Mouse (Mus musculus) heart, adult 18-20 months (tissue): Measurements from ENCODE around the gene Spsb4. TPM values are rescaled to one million over a fixed set of nuclear protein-coding genes. Genes with fewer than 3 reads are reported as not detected.
A peak's percentile ranks its signal among the peaks of the same experiment; 100 is the strongest.

ENCODE experiments used
- DNase-seq, 2 experiments: peaks; one replicate each; pipeline ENCODE4 v3.0.0; 2021 to 2022; ENCODE audit warnings: mixed read lengths in 1 of 2
- long read RNA-seq, 2 experiments: library from polyadenylated mRNA; stranded (forward); transcript quantifications; one replicate each; pipeline ENCODE4 v2.0.0; 2021
- total RNA-seq, 2 experiments: library from RNA; stranded (reverse); gene quantifications; 2 replicates each; pipeline ENCODE4 v1.2.3; 2021

The Spsb4 gene
- total RNA-seq: 1 to 10 TPM; 2.1 to 3.9 TPM
- long read RNA-seq, experiment 1, transcript Spsb4-201 (3 exons, 2,720 nt): major isoform, 7 of 7 reads
- long read RNA-seq, experiment 1, partial matches to known transcripts: 0 of 7 reads
- long read RNA-seq, experiment 1, other reads (novel, unspliced or antisense): 0 of 7 reads
- long read RNA-seq, experiment 2: 0 reads

GRCm38 (mm10) chr9:97018677-97019147 is at the start of gene Spsb4:
Gene Spsb4 (minus strand): TSS chr9:97018843.
- DNase-seq: peak; percentile 79 to 84

DNA sequence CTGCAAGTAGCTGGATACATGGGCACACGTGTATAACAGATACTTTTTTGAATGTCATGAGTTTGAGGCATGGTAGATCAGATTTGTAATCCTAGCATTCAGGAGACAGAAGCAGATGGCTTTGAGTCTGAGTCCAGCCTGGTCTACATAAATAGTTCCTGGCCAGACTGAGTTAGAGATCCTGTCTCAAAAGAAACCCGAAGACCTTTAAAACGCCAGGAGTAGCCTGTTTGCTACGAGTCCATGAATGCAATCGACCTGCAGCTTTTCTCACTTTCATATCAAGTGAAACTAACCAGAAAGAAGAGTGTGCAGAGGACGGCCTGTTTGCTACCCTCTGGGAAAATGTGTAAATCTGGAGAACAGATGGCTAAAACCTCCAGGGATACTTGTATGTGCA is 49.1 kb upstream of the Spsb4 start:
- no peak for DNase-seq

- peak in 1 of 2 experiments; percentile 17 for DNase-seq
Measured at GRCm38 (mm10) chr9:97065885-97066284, 47.2 kb upstream of the Spsb4 start.

- no peak for DNase-seq
Measured at GRCm38 (mm10) chr9:97065216-97065615, 46.6 kb upstream of the Spsb4 start.

DNA sequence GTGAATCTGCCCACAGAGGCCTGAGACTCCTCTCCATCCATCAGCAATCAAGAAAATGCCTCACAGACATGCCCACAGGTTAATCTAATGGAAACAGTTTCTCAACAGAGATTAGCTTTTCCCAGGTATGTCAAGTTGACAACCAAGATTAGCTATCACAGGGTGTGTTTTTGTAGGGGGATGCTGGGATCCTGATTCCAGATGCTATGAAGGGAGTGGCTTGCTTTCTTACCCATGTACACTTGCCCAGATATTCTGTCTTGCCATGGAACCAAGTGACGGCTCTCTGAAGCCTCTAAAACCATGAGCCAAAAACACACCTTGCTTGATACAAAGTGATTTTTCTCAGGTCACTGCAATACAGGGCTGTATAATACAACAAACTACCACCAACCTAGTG is 45.5 kb upstream of the Spsb4 start:
- DNase-seq: no peak

- no peak for DNase-seq
Measured at GRCm38 (mm10) chr9:97061696-97062095, 43.1 kb upstream of the Spsb4 start.

DNA sequence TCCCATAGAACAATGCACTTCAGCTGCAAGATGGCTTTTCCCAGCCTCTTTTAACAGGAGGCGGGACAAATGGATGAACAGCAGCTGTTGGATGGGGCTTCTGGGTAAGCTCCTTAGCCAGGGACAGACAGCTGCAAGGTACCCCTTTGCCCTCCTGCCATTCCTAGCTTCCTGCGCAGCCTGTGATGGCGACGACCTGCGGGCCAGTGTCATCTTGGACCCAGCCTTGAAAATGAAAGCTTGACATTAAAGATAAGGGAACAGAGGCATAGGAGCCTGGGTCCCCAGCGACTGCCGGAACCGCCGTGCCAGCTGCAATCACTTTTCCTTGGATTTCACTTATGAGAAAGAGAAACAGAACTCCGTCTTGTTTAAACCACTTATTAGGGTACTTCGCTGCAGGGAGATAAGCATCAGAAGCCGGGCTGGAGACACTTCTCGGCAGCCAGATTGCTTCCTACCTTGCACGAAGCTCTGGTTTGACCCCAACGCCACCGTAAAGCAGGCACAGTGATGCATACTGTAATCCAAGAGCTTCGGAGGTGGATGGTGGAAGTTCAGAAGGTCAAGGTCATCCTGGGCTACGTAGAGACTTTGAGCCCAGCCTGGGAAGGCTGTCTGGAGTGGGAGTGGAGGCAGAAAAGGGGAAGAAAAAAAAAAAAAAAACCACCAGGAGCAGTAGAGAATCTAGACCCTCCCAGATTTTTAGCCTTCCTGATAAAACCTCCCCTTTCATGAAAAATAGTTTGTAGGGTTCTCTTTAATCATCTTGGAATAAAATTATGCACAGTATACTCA is 38.1 kb upstream of the Spsb4 start:
- DNase-seq: peak in 1 of 2 experiments; percentile 30

- peak in 1 of 2 experiments; percentile 7 for DNase-seq
Measured at GRCm38 (mm10) chr9:97055906-97056305, 37.3 kb upstream of the Spsb4 start.

GRCm38 (mm10) chr9:97051176-97051575 is 32.5 kb upstream of the Spsb4 start:
- DNase-seq: no peak

DNA sequence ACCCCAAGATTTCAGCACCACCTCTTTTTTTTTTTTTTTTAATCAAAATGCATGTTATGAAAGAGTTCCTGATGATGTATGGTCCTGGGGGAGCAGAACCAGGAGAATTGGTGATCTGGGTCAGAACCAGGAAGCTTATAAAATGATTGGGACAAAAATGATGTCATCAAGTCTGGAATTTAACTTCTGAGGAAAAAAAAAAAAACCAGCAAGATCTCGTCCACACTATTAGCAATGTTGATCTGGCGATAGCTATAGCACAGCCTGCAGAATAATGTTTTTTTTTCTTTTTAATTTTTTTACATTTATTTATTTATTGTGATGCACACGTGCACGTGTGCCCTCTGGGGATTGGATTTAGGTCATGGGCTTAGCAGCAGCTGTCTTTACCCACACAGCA is 27.6 kb upstream of the Spsb4 start:
- no peak for DNase-seq

DNA sequence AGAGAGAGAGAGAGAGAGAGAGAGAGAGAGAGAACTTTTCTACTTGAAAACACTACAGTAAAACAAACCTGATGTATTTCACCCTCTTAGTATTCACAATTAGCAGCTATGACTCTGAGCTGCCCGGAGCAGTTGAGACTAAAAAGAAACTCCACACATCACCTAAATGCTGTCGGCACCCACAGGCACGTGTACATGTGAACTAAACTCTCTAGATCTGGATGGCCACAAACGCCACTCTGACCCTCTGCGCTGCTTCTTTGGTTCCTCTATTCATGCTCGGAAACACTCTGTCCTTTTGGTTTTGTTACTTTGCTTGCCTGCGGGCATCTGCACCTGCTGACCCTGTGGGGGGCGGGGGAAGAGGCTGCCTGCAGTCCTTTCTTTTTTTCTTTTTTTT is 23.0 kb upstream of the Spsb4 start:
- no peak for DNase-seq

- DNase-seq: no peak
Measured at GRCm38 (mm10) chr9:97038010-97038409, 19.4 kb upstream of the Spsb4 start.

DNA sequence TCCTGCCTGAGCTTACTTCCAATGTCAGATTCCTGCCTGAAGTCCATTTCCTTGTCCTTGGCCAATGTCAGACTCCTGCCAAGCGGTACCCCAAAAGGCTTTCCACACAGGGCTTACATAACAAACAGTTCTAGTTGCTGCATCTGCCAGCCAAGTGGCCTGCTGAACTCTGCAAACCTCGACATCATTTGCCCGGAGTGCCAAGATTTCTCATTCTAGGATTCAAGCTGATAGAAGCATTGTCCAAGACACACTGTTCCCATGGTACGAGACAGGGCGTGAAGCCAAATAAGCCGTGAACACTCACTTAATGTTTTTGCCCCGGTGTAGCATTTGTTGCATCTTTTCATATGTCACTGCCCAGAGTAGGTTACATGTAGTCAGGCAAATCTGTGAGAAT is 18.0 kb upstream of the Spsb4 start:
- no peak for DNase-seq

GRCm38 (mm10) chr9:97027361-97027760 is 8.7 kb upstream of the Spsb4 start:
- DNase-seq: no peak

DNA sequence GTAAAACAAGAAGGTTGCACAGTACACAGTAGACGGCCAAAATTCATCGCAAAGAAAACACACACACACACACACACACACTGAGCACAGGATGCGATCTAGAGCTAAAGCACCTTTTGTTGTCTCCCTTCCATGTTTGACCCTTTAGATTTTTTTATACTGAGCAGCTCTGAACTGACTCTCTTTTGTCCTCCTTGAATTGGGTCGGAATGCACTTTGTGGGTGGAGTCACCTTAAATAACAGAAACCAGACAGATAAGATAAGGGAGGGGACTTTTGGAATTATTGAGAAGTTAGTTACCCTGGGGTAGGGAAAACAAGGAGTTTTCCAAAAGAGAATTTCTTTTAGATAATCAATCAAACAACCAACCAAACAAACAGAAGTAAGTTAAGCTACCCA is 7.4 kb upstream of the Spsb4 start:
- DNase-seq: no peak

GRCm38 (mm10) chr9:97024451-97024850 is 5.8 kb upstream of the Spsb4 start:
- DNase-seq: no peak

DNA sequence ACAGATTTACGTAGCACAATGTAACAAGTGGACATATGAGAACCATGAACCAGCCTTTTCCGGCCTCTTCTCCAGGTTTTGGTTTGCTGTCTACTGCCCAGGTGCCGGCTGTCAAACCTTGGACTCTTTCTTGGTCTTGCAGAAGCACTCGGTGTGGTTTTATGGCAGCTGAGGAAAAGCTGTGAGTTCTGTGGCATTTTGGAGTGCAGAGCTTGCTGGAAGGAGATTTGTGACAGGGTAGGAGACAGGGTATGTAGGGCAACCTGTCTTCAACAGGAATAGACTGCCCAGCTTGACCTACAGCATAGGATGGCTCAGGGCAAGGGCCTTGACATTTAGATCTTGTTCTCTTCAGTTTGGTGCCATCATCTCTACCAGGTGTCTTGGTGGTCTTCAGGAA is 4.3 kb upstream of the Spsb4 start:
- DNase-seq: no peak

DNA sequence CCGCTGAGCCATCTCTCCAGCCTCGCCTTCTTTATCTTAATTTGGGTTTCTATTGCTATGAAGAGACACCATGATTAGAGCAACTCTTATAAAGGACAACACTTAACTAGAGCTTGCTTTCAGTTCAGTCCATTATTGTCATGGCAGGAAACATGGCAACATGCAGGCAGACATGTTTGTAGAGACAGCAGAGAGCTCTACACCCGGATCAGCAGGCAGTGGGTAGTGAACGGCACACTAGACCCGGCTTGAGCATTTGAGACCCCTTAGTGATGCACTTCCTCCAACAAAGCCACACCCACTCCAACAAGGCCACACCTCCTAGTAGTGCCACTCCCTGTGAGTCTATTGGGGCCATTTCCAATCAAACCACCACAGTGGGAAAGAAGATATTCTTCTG is 3.7 kb upstream of the Spsb4 start:
- DNase-seq: no peak

- no peak for DNase-seq
Measured at GRCm38 (mm10) chr9:97020152-97020551, 1.5 kb upstream of the Spsb4 start.

DNA sequence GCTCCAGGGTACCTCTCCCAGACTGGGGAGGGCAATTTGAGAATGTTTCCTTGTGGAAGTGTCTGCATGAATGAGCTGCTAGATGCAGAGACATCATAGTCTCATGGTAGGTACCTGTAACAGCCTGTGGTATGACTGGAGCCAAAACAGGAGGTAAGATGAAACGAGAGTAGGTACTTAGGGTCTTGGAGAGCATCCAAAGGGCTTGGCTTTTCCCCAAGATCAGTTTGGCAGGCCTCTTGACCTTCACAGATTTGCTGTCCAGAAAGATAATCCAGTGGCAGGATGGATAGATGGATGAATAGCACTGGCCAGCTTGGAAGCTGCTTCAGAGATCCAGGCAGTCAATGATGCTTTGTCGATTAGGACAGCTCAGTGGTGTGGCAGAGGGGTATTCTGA is 1.0 kb upstream of the Spsb4 start:
- no peak for DNase-seq

DNA sequence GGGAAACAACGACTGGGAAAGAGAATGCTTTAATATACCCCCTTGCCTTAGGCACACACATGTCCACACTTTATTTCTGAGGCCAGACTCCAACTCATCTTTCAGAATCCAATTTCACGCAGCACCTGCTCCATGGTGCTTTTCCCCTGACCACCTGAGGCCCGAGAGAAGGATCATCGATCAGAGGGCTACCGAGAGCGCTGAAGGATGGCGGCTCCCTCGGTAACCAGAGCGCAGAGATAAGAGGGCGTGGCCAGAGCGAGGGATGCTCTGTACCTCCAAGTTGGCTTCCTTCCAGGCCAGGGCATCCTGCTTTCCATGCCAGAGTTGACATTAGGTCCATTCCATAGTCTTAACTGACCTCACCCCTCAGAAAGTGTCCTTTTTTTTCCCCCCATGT is 588 bp upstream of the Spsb4 start:
- no peak for DNase-seq

GRCm38 (mm10) chr9:97017811-97018641 is 617 bp downstream of the Spsb4 start:
- peak; percentile 48 to 60 for DNase-seq
